Mouse (Mus musculus): ENCODE data around the gene Fbn1. TPM values are rescaled to one million over a fixed set of nuclear protein-coding genes. Genes with fewer than 3 reads are reported as not detected.

Gene Fbn1
- polyA plus RNA-seq, 1 experiment from 2014 or later: 9.9 TPM

- WGBS: 65% methylated on average over 5 of the region's 5 CpGs
Measured at GRCm38 (mm10) chr2:125275617-125276016, 232.2 kb downstream of the Fbn1 start.

GRCm38 (mm10) chr2:125268876-125269275 lies 238.9 kb downstream of the Fbn1 start:
- 60% methylated on average over 1 of the region's 1 CpGs for WGBS
- no peak overlapping the region for H3K4me3 ChIP-seq (ENCODE audit: low read depth, low read length)
- no peak for ATAC-seq
- no peak overlapping the region for H3K27ac ChIP-seq (ENCODE audit: low read depth, low read length)
- no peak overlapping the region for H3K4me2 ChIP-seq (replicated peaks; ENCODE audit: low read depth)
- no peak for TF ChIP-seq CTCF (IDR thresholded peaks at IDR 0.05; ENCODE audit: low read depth)
- no peak overlapping the region for H3K9ac ChIP-seq (ENCODE audit: low read depth, low read length)
- H3K27me3 ChIP-seq (replicated peaks; ENCODE audit: control insufficient read depth, insufficient read depth, low read length): no peaks in the 10 kb centered on the region
- H3K9me3 ChIP-seq (ENCODE audit: control insufficient read depth): no peaks in the 10 kb centered on the region
- H3K4me1 ChIP-seq (replicated peaks; ENCODE audit: control insufficient read depth, insufficient read depth, low read length): no peaks in the 10 kb centered on the region
- H3K36me3 ChIP-seq (ENCODE audit: control insufficient read depth, insufficient read depth): no peaks in the 10 kb centered on the region

More at GRCm38 (mm10) chr2:125275617-125276016, 232.2 kb downstream of the Fbn1 start:
- Histone ChIP-seq H3K27ac (ENCODE audit: low read depth, low read length) (no peak overlapping the region), H3K4me2 (replicated peaks; ENCODE audit: low read depth) (no peak overlapping the region), H3K9me3 (ENCODE audit: control insufficient read depth) (no peaks in the 10 kb centered on the region), H3K9ac (ENCODE audit: low read depth, low read length) (no peak overlapping the region), H3K27me3 (replicated peaks; ENCODE audit: control insufficient read depth, insufficient read depth, low read length) (no peaks in the 10 kb centered on the region), H3K4me1 (replicated peaks; ENCODE audit: control insufficient read depth, insufficient read depth, low read length) (no peaks in the 10 kb centered on the region), H3K36me3 (ENCODE audit: control insufficient read depth, insufficient read depth) (no peaks in the 10 kb centered on the region), H3K4me3 (ENCODE audit: low read depth, low read length) (no peak overlapping the region)
- ATAC-seq: no peak
- no peak for TF ChIP-seq CTCF (IDR thresholded peaks at IDR 0.05; ENCODE audit: low read depth)

GRCm38 (mm10) chr2:125263753-125264152 lies 244.0 kb downstream of the Fbn1 start:
- Histone ChIP-seq H3K27me3 (replicated peaks; ENCODE audit: control insufficient read depth, insufficient read depth, low read length) (no peaks in the 10 kb centered on the region), H3K36me3 (ENCODE audit: control insufficient read depth, insufficient read depth) (no peaks in the 10 kb centered on the region), H3K4me3 (ENCODE audit: low read depth, low read length) (no peak overlapping the region), H3K4me2 (replicated peaks; ENCODE audit: low read depth) (no peak overlapping the region), H3K9ac (ENCODE audit: low read depth, low read length) (no peak overlapping the region), H3K27ac (ENCODE audit: low read depth, low read length) (no peak overlapping the region), H3K9me3 (ENCODE audit: control insufficient read depth) (no peaks in the 10 kb centered on the region), H3K4me1 (replicated peaks; ENCODE audit: control insufficient read depth, insufficient read depth, low read length) (no peaks in the 10 kb centered on the region)
- WGBS: 32% methylated on average over 9 of the region's 9 CpGs
- ATAC-seq: no peak
- TF ChIP-seq CTCF (IDR thresholded peaks at IDR 0.05; ENCODE audit: low read depth): no peak

- no peak overlapping the region for H3K4me3 ChIP-seq (ENCODE audit: low read depth, low read length)
- no peak overlapping the region for H3K9ac ChIP-seq (ENCODE audit: low read depth, low read length)
- TF ChIP-seq CTCF (IDR thresholded peaks at IDR 0.05; ENCODE audit: low read depth): peak; percentile 60
- 28% methylated on average over 5 of the region's 5 CpGs for WGBS
- H3K27me3 ChIP-seq (replicated peaks; ENCODE audit: control insufficient read depth, insufficient read depth, low read length): no peaks in the 10 kb centered on the region
- peaks cover 2% of the 10 kb centered on the region; the same call in 1 of the 2 replicates for H3K36me3 ChIP-seq (ENCODE audit: control insufficient read depth, insufficient read depth)
- no peaks in the 10 kb centered on the region for H3K9me3 ChIP-seq (ENCODE audit: control insufficient read depth)
- H3K4me2 ChIP-seq (replicated peaks; ENCODE audit: low read depth): no peak overlapping the region
- no peak overlapping the region for H3K27ac ChIP-seq (ENCODE audit: low read depth, low read length)
- no peaks in the 10 kb centered on the region for H3K4me1 ChIP-seq (replicated peaks; ENCODE audit: control insufficient read depth, insufficient read depth, low read length)
- ATAC-seq: no peak
Measured at GRCm38 (mm10) chr2:125263056-125263455, 244.7 kb downstream of the Fbn1 start.

GRCm38 (mm10) chr2:125260326-125260725 lies 247.5 kb downstream of the Fbn1 start:
- Histone ChIP-seq H3K27ac (ENCODE audit: low read depth, low read length) (no peak overlapping the region), H3K4me2 (replicated peaks; ENCODE audit: low read depth) (no peak overlapping the region), H3K9me3 (ENCODE audit: control insufficient read depth) (no peaks in the 10 kb centered on the region), H3K4me1 (replicated peaks; ENCODE audit: control insufficient read depth, insufficient read depth, low read length) (no peaks in the 10 kb centered on the region), H3K27me3 (replicated peaks; ENCODE audit: control insufficient read depth, insufficient read depth, low read length) (no peaks in the 10 kb centered on the region), H3K9ac (ENCODE audit: low read depth, low read length) (no peak overlapping the region), H3K4me3 (ENCODE audit: low read depth, low read length) (no peak overlapping the region), H3K36me3 (ENCODE audit: control insufficient read depth, insufficient read depth) (peaks cover 14% of the 10 kb centered on the region; the same call in 1 of the 2 replicates)
- ATAC-seq: no peak
- TF ChIP-seq CTCF (IDR thresholded peaks at IDR 0.05; ENCODE audit: low read depth): no peak
- 75% methylated on average over 2 of the region's 2 CpGs for WGBS

GRCm38 (mm10) chr2:125259230-125260120 lies 248.3 kb downstream of the Fbn1 start:
- H3K4me3 ChIP-seq (ENCODE audit: low read depth, low read length): no peak overlapping the region
- peak; percentile 78 for TF ChIP-seq CTCF (IDR thresholded peaks at IDR 0.05; ENCODE audit: low read depth)
- 82% methylated on average over 14 of the region's 14 CpGs for WGBS
- H3K27ac ChIP-seq (ENCODE audit: low read depth, low read length): no peak overlapping the region
- no peaks in the 10 kb centered on the region for H3K27me3 ChIP-seq (replicated peaks; ENCODE audit: control insufficient read depth, insufficient read depth, low read length)
- no peak for ATAC-seq
- H3K9ac ChIP-seq (ENCODE audit: low read depth, low read length): no peak overlapping the region
- H3K9me3 ChIP-seq (ENCODE audit: control insufficient read depth): no peaks in the 10 kb centered on the region
- peaks cover 14% of the 10 kb centered on the region; the same call in 1 of the 2 replicates for H3K36me3 ChIP-seq (ENCODE audit: control insufficient read depth, insufficient read depth)
- H3K4me1 ChIP-seq (replicated peaks; ENCODE audit: control insufficient read depth, insufficient read depth, low read length): no peaks in the 10 kb centered on the region
- no peak overlapping the region for H3K4me2 ChIP-seq (replicated peaks; ENCODE audit: low read depth)

Measured in intestine, postnatal 0 days (tissue).